In the genomic region with DNA sequence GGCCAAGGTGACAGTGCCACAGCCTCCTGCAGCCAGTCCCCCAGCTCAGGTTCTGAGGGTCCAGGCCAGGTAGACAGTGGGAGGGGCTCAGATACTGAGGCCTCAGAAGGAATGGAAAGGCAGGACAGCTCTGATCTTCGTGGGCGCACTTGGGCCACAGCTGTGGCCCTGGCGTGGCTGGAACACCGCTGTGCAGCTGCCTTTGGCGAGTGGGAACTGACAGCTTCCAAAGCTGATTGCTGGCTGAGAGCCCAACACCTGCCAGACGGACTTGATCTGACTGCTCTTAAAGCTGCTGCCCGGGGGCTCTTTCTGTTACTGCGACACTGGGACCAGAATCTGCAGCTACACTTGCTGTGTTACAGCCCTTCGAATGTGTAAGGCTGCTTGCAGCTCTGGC, we compare ENCODE assay signal across 1 mouse cellular context.
TF ChIP-seq lines count a peak whose summit lies in the region.

No protein-coding gene starts in this region.

TF ChIP-seq in myocyte, 11 proteins besides CTCF, POLR2A, EP300 and RAD21:
- peak; percentile 28 to 74 (median 67) for TF ChIP-seq MYOG (IDR thresholded peaks at IDR 0.05; ENCODE audit: control insufficient read depth in 1 of 3, insufficient read depth in 1 of 3, insufficient read length in 2 of 3, low read depth in 2 of 3)
- no peak for TF ChIP-seq SRF (IDR thresholded peaks at IDR 0.05; ENCODE audit: control insufficient read depth, insufficient read length, low read depth)
- no peak for TF ChIP-seq TCF12 (IDR thresholded peaks at IDR 0.05; ENCODE audit: insufficient read depth, poor library complexity, severe bottlenecking)
- peak in 2 of 3 experiments; percentile 65 to 80 for TF ChIP-seq MYOD1 (IDR thresholded peaks at IDR 0.05; ENCODE audit: control insufficient read depth in 1 of 3, insufficient read length in 2 of 3, low read depth in 2 of 3)
- no peak for TF ChIP-seq POLR2AphosphoS2 (IDR thresholded peaks at IDR 0.05; ENCODE audit: insufficient read length, low read depth)
